Mouse (Mus musculus) stomach, postnatal 0 days (tissue): Measurements from ENCODE around the gene Colgalt2.

Experiments
- CTCF ChIP-seq: IDR thresholded peaks from 2 replicates; pipeline ENCODE4 v1.5.1; 2016; ENCODE audit warnings: antibody characterized with exemption, low read depth, mild to moderate bottlenecking, moderate library complexity
- EP300 ChIP-seq: optimal IDR thresholded peaks from 2 replicates; pipeline ENCODE3; 2016; ENCODE audit warnings: antibody characterized with exemption

DNA sequence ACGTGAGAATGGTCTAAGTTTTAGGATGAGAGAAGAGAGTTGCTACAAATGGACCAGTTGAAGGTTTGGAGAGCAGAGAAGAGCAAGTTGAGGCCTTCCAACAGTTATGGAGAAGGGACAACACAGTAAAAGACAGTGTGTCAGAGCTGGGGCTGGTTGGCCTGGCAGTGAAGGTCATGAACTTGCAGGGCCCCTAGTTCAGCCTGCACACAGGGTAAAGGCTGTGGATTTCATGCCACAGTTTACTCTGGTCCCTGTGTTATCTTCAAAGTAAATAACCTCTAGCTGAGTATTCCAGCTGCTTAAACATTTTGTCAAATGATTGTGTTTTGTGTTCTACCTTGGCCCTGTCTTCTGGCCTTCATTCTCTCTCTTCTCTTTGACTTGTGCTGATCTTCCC lies 922 bp upstream of the Colgalt2 start:
- TF ChIP-seq CTCF, result no peak
- TF ChIP-seq EP300, result no peak
